Mouse (Mus musculus): Measurements from ENCODE around the gene Fez2.

DNA sequence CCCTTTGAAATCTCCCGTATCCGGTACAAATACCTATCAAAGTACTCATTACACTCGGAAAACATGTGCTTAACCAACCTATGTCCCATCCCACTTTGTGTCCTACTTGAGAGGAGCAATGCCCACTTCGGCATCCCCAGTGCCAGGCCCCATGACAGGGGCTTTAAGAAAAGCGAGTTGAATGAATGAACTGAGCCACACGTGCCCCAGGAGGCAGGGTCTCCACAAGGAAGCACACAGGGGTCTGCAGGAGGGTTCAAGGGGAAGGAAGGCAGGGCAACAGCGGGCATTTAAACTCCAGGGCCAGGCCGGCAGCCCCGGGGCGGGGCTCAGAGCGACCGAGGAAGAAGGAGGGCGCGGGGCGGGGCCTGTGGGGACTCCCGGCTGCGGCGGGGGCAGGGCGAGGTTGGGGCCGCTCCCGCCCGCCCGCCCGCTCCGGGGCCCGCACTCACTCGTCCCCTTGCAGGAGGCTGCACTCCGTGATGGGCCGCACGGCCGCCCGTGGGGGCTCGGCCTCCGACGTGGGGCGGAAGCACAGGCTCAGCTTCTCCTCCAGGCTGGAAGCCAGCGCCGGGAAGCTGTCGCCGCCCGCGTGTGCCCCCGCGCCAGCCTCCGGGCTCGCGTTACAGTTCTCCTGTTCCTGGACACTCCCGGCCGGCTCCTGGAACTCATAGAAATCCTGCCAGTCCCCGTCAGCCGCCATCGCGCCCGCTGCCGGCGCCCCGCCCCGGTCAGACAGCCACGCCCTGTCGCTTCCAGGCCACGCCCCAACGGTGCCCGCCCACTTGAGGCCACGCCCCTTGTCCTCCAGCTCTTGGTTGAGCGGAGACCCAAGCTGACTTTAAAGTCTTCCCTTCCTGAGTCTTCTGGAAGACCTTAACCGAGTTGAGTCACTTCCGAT, at the start of gene Fez2:
- TF ChIP-seq CTCF (IDR thresholded peaks at IDR 0.05; ENCODE audit: borderline replicate concordance, insufficient read depth, low read length) (no peak), POLR2A (IDR thresholded peaks at IDR 0.05; ENCODE audit: low read depth, low read length) (peak; percentile 68)
